Mouse (Mus musculus): ENCODE results near the gene Gm10272.
"Not testable (repeated sequence)": the region's sequence is repeated elsewhere in the genome, so short reads cannot be mapped to it uniquely, and the experiment has no call there.

Gm10272 gene

DNA sequence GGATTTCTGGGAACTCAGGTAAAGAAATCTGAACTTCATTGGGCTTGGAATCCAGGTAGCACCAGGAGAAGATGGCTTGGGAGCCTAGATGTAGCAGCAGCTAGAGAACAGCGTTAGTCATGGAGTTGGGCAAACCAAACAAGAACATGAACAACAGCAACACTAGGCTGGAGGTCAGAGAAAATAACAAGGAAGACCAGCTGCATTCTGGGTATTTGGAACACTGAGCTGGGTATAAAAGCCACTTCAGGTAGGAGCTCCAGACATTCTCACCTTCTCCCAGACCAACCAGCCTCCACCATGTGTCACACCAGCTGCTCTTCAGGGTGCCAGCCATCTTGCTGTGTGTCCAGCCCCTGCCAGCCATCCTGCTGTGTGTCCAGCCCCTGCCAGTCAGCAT is at the start of gene Gm10272:
Gene Gm10272 (plus strand): TSS at position 301 of the 400 bp plus-strand sequence.
- no peak for DNase-seq (ENCODE audit: low read depth, low spot score)

DNA sequence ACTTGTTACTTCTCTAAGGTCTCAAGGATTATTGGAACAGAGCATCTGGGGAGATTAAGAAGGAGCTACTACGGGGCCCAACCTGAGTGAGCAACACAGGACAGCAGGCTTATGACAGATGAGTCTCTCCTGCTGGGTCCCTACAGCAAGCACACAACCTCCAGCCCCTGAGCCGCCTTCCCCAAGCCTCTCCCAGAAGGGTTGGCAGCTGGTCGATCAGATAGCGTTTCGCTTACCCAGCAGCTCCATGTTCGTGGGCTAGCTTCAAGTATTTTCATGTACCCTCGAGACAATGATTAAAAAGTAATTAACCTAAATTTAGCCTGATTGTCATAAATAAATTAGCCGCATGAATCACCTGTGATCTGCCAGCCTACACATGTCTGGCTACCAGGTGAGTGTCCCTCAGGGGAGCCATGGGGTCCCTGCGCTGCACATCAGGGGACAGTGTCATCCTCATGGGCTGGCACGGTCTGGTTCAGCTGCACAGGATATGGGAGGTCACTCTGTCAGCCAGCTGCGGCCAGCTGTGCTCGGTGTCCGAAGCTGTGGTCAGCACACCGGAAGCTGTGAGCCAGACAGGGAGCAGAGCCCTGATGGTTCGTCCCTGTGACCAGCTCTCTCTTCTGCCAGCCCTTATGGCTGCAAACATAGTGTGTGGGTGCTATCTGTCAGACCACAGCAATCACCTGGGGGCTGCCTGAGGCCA is 48.0 kb upstream of the Gm10272 start:
- no peak for DNase-seq (ENCODE audit: low read depth, low spot score)

DNA sequence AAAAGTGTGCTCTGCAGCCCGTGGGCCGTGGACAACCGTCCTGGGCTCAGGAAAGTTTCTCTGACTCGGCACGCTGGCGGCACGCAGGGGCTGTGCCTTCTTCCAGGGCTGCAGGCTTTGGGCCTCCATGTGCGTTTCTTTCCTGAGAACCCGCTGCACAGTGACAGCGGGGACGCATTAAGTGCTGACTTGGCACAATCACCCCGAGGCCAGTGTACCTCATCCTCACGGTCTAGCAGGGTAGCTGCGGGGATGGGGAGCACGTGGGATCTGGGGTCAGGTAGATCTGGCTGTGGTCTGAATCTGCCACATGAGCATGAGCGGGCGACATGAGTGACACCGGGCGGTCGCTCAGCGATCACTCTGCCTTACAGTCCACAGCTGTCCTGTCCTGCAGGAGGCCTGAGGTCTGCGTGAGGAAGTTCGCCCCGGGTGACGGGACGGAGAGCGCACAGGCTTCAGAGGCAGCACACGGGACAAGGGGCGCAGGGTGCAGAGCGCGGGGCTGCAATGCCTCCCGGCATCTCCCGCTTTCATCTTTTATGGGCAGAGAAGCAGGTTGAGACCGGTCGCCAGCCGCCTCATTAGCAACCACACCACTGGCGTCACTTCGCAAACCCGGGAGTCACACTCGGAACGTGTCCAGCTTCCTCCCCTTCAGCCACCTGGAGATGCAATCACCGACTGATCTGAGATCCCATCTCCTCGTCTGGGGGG is 42.3 kb upstream of the Gm10272 start:
- peak; percentile 57 for DNase-seq (ENCODE audit: low read depth, low spot score)

DNA sequence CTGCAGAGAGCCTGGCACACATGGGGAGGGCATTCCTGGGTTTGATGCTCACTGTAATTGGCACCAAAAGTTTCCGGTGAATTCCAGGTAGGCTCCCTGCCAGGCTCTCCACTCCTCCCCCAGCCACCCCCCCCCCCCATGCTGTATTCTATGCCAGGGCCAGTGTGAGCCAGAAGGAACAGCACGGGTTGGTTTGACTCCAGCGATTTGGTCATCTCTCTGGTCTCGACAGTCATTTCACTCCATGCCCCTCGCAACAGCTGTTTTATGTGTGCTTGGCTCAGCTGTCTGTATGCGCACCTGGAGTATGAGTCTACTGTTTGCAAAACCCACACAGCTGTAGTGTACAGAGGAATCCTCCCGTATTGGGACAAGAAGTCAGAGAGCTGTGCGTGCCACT is 40.1 kb upstream of the Gm10272 start:
- DNase-seq (ENCODE audit: low read depth, low spot score), result no peak

DNA sequence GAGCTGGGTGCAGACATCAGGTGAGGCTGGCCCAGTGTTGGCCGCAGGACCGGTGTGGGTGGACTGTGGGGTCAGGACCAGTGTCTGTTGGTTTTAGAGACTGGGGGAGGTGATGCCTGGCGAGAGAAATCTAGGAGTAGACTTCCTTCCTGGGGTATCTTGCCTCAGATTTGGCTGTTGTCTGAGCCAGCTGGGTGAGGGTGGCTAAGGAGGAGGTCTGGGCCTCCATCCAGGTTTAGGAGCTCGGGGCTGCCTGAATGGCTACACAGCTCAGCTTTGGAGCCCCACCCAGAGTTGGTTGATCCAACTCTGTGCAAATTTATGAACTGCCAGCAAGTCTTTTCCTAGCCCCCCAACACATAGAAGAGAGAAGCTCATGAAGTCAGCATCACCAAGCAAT is 39.0 kb upstream of the Gm10272 start:
- no peak for DNase-seq (ENCODE audit: low read depth, low spot score)

DNA sequence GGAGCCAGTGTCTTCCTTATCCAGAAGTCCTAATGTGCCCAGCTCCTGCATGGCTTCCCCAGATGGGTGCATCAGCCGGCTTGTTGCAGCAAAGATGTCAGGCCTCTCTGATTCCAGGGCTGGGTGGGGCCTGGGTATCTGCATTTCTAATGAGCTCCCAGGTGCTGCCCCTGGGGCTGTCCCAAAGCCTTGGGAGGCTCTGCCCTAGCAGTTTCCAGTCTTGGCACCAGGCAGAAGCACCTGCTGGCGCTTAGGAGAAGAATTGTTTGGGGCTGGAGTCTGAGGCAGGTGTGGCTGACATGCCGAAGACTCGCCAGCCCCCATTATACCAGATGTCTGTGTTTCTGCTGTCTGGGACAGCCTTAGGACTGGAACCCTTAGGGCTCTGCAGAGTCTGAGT is 35.7 kb upstream of the Gm10272 start:
- no peak for DNase-seq (ENCODE audit: low read depth, low spot score)

DNA sequence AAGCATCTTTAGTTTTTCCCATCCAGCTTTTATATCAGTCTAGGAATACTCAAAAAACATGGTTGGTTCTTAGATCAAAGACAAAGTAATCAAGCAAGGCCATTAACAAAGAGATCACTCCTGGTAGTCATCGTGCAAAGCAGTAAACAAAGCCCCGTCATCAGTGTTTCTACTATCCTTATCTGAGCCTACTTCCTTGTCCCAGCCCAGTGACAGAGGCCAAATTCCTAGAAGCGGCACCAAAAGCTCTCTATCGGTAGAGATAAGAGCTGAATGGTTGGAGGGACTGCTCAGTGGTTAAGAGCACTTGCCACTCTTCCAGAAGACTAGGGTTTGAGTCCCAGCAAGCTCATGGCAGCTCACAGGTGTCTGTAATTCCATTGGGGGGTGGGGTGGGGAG is 34.9 kb upstream of the Gm10272 start:
- no peak for DNase-seq (ENCODE audit: low read depth, low spot score)

DNA sequence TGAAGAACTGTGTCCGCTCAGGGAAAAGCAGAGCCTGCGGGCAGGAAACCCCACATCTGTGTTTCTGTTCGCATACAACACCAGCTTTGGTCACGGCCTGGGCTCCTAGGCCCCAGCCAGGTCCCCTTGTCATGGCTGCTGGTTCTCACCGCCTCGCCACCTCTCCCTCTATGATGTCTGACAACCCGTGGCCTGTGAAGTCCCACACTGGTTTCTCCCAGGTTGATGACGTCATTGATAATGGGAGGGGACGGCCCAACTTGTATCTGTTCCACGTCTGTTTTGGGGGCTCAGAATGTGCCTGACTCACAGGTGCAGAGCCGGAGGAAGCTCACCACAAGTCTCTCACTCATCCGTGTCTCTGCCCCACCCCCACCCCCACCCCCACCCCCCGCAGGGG is 32.7 kb upstream of the Gm10272 start:
- DNase-seq (ENCODE audit: low read depth, low spot score), result no peak

DNA sequence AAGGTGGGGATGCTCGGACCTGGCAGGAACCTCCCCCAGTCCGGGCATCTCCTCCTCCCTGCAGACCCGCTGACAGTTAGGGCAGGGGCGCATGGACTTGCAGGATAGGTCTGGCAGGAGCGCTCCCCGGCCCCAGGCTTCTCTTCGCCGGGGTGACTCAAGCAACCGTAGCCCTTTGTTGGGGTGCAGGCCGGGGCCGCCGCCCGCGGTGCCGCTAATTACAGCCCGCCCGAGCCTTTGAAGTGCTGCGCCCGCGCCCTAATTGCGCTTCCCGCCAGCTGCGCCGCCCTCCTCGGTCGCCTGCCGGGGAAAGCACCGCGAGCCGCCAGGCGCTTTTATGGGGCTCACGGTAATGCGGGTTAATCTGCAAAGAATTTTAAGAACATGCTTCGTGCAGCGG is 28.9 kb upstream of the Gm10272 start:
- no peak for DNase-seq (ENCODE audit: low read depth, low spot score)

DNA sequence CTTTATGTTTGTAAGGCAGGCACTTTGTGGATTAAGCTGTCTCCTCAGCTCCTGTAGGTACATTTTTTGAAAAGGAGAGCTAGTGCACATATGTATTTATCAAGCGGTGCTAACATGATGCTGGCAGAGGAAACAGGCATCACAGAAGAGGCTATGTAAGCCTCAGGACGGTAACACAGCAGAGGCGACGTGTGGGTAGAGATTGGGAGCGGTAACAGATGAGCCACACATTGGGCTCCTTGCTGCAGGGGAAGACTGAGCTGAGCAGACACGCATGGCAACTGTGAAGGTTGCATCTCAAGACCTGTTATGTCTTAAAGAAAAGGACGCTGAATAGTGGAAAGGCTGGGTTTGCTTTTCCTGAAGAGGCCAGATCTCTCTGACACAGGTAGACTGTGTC is 23.4 kb upstream of the Gm10272 start:
- no peak for DNase-seq (ENCODE audit: low read depth, low spot score)

DNA sequence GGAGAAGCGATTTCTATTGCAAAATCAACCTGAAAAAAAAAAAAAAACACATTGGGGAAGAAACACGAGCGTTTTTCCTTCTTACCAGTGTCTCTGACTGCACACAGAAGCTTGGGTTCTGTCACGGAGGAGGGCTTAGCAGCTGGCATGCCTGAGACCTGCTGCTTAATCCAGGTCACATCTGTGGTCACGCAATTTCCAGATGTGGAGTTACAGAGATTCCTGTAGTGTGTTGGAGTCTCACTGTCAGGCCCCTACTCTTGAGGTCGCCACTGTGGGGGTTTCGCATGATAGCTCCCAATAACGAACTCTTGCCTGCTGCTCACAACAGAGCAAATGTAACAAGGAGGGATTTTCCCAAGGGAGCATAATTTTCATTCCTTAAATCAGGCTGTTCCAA is 22.2 kb upstream of the Gm10272 start:
- DNase-seq (ENCODE audit: low read depth, low spot score), result peak; percentile 71

DNA sequence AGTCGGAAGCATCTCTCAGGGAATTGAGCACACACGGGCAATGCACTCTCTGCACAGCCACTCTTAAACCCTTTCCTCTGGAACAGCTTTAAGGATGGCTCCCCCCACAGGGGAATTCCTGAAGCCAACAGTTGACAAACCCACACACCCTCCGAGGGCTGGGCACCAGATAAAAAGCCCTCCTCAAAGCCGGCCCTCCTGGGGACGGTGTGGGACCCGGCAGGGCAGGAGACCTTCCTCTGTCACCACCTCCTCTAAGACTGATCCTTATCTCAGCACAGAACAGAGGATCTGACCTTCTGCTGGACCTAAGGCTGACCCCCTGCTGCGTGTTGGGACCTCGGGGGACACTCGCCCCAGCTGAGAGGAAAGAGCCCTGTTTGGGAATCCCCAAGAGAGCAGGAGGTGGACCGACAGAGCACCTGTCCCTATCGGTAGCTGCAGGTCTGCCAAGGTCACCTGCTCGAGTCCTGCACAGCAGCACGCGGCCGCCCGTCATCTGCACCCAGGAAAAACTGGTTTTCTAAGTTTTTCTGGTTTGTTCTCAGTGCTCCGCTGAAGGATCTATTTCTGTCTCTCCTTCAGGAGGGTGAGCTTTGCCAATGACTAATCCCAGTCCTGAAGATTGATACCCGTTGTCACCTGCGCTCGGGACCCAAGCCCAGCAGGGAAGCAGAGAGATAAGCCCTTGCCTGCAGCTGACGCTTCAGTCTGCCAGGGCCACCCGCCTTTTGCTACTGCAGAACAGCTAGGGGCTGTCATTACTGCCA is 20.3 kb upstream of the Gm10272 start, which contains the start of gene Tspear:
Gene Tspear (plus strand): TSS at position 675 of the 770 bp plus-strand sequence.
- DNase-seq (ENCODE audit: low read depth, low spot score), result no peak

DNA sequence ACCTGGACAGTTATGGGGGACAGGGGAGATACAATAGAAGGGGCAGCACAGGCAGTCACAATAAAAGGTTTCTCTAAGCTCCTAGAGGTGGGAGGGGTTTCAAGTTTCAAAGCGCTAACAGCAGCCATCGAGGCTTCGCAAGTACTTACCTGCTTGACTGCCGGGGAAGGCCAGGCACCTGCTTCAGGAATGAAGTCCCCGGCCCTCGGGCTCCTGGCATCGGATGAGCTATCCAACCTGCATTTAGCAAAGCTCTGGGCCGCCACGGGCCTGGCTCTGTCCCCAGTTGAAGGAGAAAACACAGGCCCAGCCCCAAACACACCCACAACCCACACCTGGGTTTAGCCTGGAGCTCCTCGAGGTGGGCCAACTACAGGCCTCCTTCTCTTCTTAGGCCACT is 19.4 kb upstream of the Gm10272 start:
- no peak for DNase-seq (ENCODE audit: low read depth, low spot score)

DNA sequence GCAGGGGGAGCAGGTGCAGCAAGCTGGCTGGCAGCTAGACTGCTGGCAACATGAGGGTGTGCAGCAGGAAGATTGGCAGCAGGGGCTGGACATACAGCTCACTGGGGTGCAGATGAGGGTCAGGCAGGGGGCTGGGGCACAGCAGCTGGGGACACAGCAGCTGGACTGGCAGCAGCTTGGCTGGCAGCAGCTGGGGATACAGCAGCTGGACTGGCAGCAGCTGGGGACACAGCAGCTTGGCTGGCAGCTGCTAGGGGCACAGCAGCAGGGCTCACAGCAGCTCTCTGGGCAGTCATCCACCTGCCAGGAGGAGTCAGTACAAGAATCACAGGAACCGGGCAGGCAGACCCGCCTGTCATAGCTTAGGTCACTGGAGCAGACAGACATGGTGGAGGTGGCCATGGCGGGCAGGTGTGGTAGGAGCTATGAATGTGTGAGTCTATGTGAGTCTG is 16.0 kb upstream of the Gm10272 start, which contains the start of gene Gm19402:
Gene Gm19402 (minus strand): TSS at position 402 of the 452 bp plus-strand sequence.
- DNase-seq (ENCODE audit: low read depth, low spot score), result not testable (repeated sequence)

DNA sequence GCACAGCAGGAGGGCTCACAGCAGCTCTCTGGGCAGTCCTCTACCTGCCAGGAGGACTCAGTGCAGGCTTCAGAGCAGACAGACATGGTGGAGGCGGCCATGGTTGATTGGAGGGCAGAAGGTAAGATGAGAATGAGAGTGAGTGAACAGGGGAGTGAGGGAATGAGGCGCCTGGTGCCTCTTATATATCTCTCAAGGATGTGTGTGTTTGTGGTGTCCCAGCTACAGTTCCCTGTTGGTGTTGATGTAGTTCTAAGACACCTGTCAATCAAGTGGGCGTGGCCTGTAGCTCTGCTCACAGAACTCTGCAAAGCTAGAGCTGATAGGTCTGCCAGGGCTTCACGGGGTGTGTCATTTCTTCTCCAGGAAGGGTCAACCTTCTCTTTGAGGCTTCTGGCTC is 9.3 kb upstream of the Gm10272 start, which contains the start of gene Gm9508:
Gene Gm9508 (minus strand): TSS at position 101 of the 400 bp plus-strand sequence.
- no peak for DNase-seq (ENCODE audit: low read depth, low spot score)

DNA sequence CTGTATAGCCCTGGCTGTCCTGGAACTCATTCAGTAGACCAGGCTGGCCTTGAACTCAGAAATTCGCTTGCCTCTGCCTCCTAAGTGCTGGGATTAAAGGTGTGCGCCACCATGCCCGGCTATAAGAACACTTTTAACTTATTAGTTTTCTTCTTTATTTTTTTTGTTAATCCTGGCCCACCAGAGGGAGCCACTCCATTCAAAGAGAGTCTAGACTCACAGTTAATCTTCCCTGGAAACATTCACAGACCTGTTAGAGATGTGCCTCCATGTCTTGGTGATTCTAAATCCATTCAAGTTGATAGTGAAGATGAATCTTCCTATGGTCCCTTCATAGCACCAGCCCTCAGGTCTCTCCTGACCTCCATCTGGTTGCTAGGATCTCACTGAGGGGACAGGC is 3.4 kb downstream of the Gm10272 start:
- DNase-seq (ENCODE audit: low read depth, low spot score), result no peak

DNA sequence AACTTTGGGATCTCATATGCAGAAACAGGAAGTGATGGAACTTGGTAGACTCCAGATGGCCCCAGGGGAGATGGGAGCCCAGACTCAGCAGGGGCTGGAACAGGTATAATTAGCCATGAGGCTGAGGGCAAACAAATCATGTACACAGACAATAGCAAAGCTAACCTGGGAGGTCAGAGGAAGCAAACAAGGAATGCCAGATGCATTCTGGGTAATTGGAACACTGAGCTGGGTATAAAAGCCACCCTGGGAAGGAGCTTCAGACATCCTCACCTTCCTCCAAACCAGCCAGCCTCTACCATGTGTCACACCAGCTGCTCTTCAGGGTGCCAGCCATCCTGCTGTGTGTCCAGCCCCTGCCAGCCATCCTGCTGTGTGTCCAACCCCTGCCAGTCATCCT is 4.7 kb downstream of the Gm10272 start, which contains the start of gene Gm10024:
Gene Gm10024 (plus strand): TSS at position 301 of the 400 bp plus-strand sequence.
- not testable (repeated sequence) for DNase-seq (ENCODE audit: low read depth, low spot score)

DNA sequence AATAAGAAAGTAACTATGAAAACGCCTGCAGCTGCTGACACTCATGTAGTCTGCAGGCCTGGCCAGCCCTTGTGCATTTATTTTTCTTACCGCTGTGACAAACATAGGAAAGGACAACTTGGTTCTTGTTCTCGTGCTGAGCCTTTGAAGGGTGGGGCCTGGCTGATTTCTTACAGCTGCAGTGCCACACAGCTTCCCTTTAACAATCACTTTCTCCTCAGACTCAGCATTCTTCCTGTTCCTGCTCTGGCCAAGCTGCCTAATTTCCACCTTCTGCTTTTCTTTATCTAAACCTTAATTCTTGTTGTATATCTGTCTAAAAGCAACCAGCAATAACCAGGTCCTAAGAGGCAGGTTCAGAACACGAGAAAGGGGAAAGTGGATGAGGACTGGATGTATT is 7.3 kb downstream of the Gm10272 start:
- no peak for DNase-seq (ENCODE audit: low read depth, low spot score)

DNA sequence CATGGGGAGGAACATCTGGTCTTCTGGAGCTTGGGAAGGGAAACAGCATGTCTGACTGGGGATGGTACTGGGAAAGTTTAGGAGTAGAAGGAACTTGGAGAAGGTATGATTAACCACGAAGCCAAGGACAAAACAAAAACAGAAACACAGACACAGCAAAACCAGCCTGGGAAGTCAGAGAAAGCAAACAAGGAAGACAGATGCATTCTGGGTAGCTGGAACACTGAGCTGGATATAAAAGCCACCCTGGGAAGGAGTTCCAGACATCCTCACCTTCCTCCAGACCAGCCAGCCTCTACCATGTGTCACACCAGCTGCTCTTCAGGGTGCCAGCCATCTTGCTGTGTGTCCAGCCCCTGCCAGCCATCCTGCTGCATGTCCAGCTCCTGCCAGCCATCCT is 9.1 kb downstream of the Gm10272 start, which contains the start of gene Gm10142:
Gene Gm10142 (plus strand): TSS at position 301 of the 400 bp plus-strand sequence.
- no peak for DNase-seq (ENCODE audit: low read depth, low spot score)

DNA sequence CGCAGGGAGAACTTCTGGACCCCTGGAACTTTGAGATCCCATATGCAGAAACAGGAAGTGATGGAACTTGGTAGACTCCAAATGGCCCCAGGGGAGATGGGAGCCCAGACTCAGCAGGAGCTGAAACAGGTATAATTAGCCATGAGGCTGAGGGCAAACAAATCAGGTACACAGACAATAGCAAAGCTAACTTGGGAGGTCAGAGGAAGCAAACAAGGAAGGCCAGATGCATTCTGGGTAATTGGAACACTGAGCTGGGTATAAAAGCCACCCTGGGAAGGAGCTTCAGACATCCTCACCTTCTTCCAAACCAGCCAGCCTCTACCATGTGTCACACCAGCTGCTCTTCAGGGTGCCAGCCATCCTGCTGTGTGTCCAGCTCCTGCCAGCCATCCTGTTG is 13.9 kb downstream of the Gm10272 start, which contains the start of gene Krtap12-1:
Gene Krtap12-1 (plus strand): TSS at position 301 of the 400 bp plus-strand sequence.
- not testable (repeated sequence) for DNase-seq (ENCODE audit: low read depth, low spot score)

DNA sequence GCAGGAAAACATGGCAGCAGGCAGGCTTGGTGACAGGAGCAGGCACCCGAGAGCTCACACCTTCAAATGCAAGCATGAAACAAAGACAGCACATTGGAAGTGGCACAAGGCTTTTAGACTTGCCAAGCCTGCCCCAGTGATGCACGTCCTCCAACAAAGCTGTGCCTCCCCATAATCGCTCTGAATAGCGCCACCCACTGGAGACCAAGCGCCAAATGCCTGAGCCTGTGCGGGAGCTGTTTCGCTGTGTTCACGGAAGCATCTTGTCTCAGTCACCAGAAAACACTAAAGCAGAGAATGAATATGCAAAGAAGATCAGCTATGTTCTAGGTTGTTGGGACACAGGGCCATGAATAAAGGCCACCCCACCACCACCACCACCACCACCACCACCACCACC is 18.4 kb downstream of the Gm10272 start:
- DNase-seq (ENCODE audit: low read depth, low spot score), result no peak

DNA sequence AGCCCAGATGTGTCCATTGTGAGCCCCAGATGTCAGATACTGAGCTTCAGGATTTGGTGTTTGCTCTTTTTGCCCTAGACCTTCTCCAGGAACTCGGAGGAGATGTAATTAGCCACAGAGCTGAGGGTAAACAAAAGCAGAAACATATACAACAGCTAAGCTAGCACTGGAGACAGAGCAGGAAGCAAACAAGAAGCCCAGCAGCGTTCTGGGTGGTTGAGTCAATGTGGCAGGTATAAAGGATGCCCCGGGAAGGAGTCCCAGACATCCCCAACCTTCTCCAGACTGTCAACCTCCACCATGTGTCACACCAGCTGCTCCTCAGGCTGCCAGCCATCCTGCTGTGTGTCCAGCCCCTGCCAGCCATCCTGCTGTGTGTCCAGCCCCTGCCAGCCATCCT is 19.8 kb downstream of the Gm10272 start, which contains the start of gene Gm10100:
Gene Gm10100 (plus strand): TSS at position 301 of the 400 bp plus-strand sequence.
- DNase-seq (ENCODE audit: low read depth, low spot score), result no peak

All from forelimb bud, embryonic 11.5 days (tissue).